ENCODE assay signal across 8 mouse cellular contexts in the genomic region with DNA sequence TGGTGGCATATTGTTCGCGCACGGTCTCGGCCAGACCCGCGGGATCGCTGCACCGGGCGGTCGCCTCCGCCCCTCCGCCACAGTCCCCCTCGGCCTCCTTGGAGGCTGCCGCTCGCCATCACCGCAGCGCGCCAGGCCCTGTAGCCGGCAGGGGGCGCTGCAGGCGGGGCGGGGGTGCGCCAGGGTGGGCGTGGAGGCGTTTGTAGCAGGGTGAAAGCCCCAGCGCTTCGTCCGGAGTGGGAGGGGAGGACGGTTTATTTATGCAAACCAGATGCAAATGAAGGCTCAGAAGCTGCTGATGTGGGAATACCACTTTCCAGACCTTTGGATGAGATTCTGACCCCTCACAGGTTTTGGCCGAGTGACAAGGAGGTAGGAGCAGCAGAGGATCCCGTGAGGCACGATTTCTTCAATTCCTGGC. TPM values are rescaled to one million over a fixed set of nuclear protein-coding genes. Genes with fewer than 3 reads are reported as not detected.
DNase-seq lines count a peak whose midpoint lies in the region; ATAC-seq and TF ChIP-seq lines count a peak whose summit lies in the region.

No protein-coding gene starts in this region.

- TF ChIP-seq EP300 in heart, adult 2 months (IDR thresholded peaks at IDR 0.05; ENCODE audit: insufficient read depth, low read depth, low read length) = no peak

- no peak for TF ChIP-seq POLR2A in heart, adult 2 months (IDR thresholded peaks at IDR 0.05; ENCODE audit: insufficient read depth, low read depth, low read length)
- TF ChIP-seq POLR2A in limb, embryonic 14.5 days (IDR thresholded peaks at IDR 0.05; ENCODE audit: borderline replicate concordance, extremely low read depth, insufficient read depth, insufficient read length) = no peak
- no peak for TF ChIP-seq POLR2A in spleen, adult 2 months (IDR thresholded peaks at IDR 0.05; ENCODE audit: low read depth, low read length)

- no peaks in the 10 kb centered on the region for H3K79me2 ChIP-seq in heart, adult 2 months (replicated peaks; ENCODE audit: control insufficient read depth, insufficient read depth, low read length)

- peak overlapping the region; percentile 84 for H3K4me2 ChIP-seq in limb, embryonic 14.5 days (replicated peaks; ENCODE audit: low read depth, low read length, severe bottlenecking)
- peak overlapping the region; percentile 61 for H3K4me2 ChIP-seq in midbrain, embryonic 12.5 days (replicated peaks)

- WGBS in heart, adult 2 months = under 1% methylated on average over 31 of the region's 32 CpGs
- WGBS in limb, embryonic 14.5 days = under 1% methylated on average over 31 of the region's 32 CpGs
- under 1% methylated on average over 31 of the region's 32 CpGs for WGBS in midbrain, embryonic 12.5 days
- WGBS in spleen, adult 2 months = under 1% methylated on average over 32 of the region's 32 CpGs

- H3K9ac ChIP-seq in heart, adult 2 months (ENCODE audit: low read depth, low read length) = no peak overlapping the region; the same call in 1 of the 2 replicates
- H3K9ac ChIP-seq in limb, embryonic 14.5 days (ENCODE audit: low read depth, low read length, severe bottlenecking) = peak overlapping the region; percentile 45
- H3K9ac ChIP-seq in midbrain, embryonic 12.5 days (replicated peaks) = peak overlapping the region; percentile 44

- H3K36me3 ChIP-seq in heart, adult 2 months (ENCODE audit: control insufficient read depth, insufficient read depth, low read length) = no peaks in the 10 kb centered on the region
- no peaks in the 10 kb centered on the region for H3K36me3 ChIP-seq in limb, embryonic 14.5 days (ENCODE audit: control insufficient read depth, insufficient read depth, low read length)
- H3K36me3 ChIP-seq in midbrain, embryonic 12.5 days = no peaks in the 10 kb centered on the region
- no peaks in the 10 kb centered on the region for H3K36me3 ChIP-seq in spleen, adult 2 months (ENCODE audit: control insufficient read depth, insufficient read depth, low read length)

- H3K4me1 ChIP-seq in heart, adult 2 months (ENCODE audit: control insufficient read depth, insufficient read depth, low read length) = no peaks in the 10 kb centered on the region
- H3K4me1 ChIP-seq in limb, embryonic 14.5 days (ENCODE audit: control insufficient read depth, insufficient read depth, low read length) = peaks cover 7% of the 10 kb centered on the region; the same call in 1 of the 2 replicates
- H3K4me1 ChIP-seq in midbrain, embryonic 12.5 days = peaks cover 32% of the 10 kb centered on the region
- peaks cover 10% of the 10 kb centered on the region for H3K4me1 ChIP-seq in spleen, adult 2 months (ENCODE audit: control insufficient read depth, insufficient read depth, insufficient read length)

- intact Hi-C loops in heart, adult 2 months (cut with DNase I) = no loop called here

- peaks cover 7% of the 10 kb centered on the region for H3K27me3 ChIP-seq in heart, adult 2 months (ENCODE audit: control insufficient read depth, insufficient read depth, low read length)
- H3K27me3 ChIP-seq in limb, embryonic 14.5 days (ENCODE audit: control insufficient read depth, insufficient read depth, low read length) = peaks cover 58% of the 10 kb centered on the region
- H3K27me3 ChIP-seq in midbrain, embryonic 12.5 days = peaks cover 86% of the 10 kb centered on the region
- peaks cover 28% of the 10 kb centered on the region for H3K27me3 ChIP-seq in spleen, adult 2 months (ENCODE audit: control insufficient read depth, insufficient read depth, low read length)

- no peak overlapping the region for H3K27ac ChIP-seq in heart, adult 2 months
- H3K27ac ChIP-seq in limb, embryonic 14.5 days (replicated peaks; ENCODE audit: low read depth, low read length) = no peak overlapping the region
- peak overlapping the region; percentile 66 for H3K27ac ChIP-seq in midbrain, embryonic 12.5 days (replicated peaks)
- no peak overlapping the region for H3K27ac ChIP-seq in spleen, adult 2 months (ENCODE audit: insufficient read depth, low read length)

- no peaks in the 10 kb centered on the region for H3K9me3 ChIP-seq in limb, embryonic 14.5 days (ENCODE audit: control insufficient read depth, low read length)
- H3K9me3 ChIP-seq in midbrain, embryonic 12.5 days = no peaks in the 10 kb centered on the region

- peak overlapping the region; percentile 64 for H3K4me3 ChIP-seq in heart, adult 2 months
- H3K4me3 ChIP-seq in limb, embryonic 14.5 days (replicated peaks; ENCODE audit: low read length) = peak overlapping the region; percentile 46
- H3K4me3 ChIP-seq in midbrain, embryonic 12.5 days = peak overlapping the region; percentile 44
- H3K4me3 ChIP-seq in spleen, adult 2 months (ENCODE audit: extremely low read depth, insufficient read depth, insufficient read length) = peak overlapping the region; percentile 48; the same call in 1 of the 2 replicates

- ATAC-seq in limb, embryonic 14.5 days (ENCODE audit: low FRiP score, low read depth) = peak; percentile 56; the same call in 1 of the 2 replicates
- ATAC-seq in midbrain, embryonic 12.5 days (ENCODE audit: low FRiP score, low read depth) = peak; percentile 92

- DNase-seq in layer of hippocampus, adult 11-12 months (ENCODE audit: low spot score) = peak; percentile 57
- no peak for DNase-seq in layer of hippocampus, adult 9-10 months (ENCODE audit: low spot score)
- DNase-seq in embryo, embryonic 10 days (ENCODE audit: low spot score) = peak; percentile 85
- DNase-seq in heart, adult 2 months = peak; percentile 48 to 78
- peak; percentile 58 for DNase-seq in kidney, adult 11 months
- peak; percentile 38 for DNase-seq in limb, embryonic 14.5 days (ENCODE audit: low spot score)
- peak in 1 of 2 experiments; percentile 18 for DNase-seq in spleen, adult 2 months (ENCODE audit: low read depth in 1 of 2, low spot score in 2 of 2)

- peak; percentile 91 for TF ChIP-seq CTCF in heart, adult 2 months (IDR thresholded peaks at IDR 0.05)
- TF ChIP-seq CTCF in spleen, adult 2 months (IDR thresholded peaks at IDR 0.05; ENCODE audit: extremely low read depth, insufficient read depth, insufficient read length, insufficient replicate concordance) = peak; percentile 38; the same call in 1 of the 2 replicates

RNA-seq across cellular contexts. Expression of a gene that starts 20.8 kb away (rescaled TPM):
- 10 to 100 TPM; 30.6 to 33.5 TPM for total RNA-seq in heart, adult 2 months (2021)
- polyA plus RNA-seq in heart, adult 2 months (2012; rRNA removed) = 417 and 578 TPM in 2 replicates
- 635 and 699 TPM in 2 replicates for polyA plus RNA-seq in limb, embryonic 14.5 days (2012; rRNA removed)
- polyA plus RNA-seq in limb, embryonic 14.5 days (2014; fragmentation: Nextera tagmentation; extraction: Ambion mirVana) = 73.6 and 78.4 TPM in 2 replicates
- polyA plus RNA-seq in midbrain, embryonic 12.5 days (2016; fragmentation: Nextera tagmentation; extraction: Ambion mirVana) = 55.9 and 67.0 TPM in 2 replicates
- 249 and 253 TPM in 2 replicates for polyA plus RNA-seq in spleen, adult 2 months (2012; rRNA removed)

RNA-seq across cellular contexts. Expression of a gene that starts 29.0 kb away (rescaled TPM):
- 100 to 1,000 TPM in 1 of 2 experiments, 10 to 100 TPM in 1; 98.0 to 124 TPM for total RNA-seq in heart, adult 2 months (2021)
- polyA plus RNA-seq in heart, adult 2 months (2012; rRNA removed) = 108 and 133 TPM in 2 replicates
- polyA plus RNA-seq in limb, embryonic 14.5 days (2012; rRNA removed) = 54.7 and 57.5 TPM in 2 replicates
- polyA plus RNA-seq in limb, embryonic 14.5 days (2014; fragmentation: Nextera tagmentation; extraction: Ambion mirVana) = 56.6 and 62.9 TPM in 2 replicates
- 41.4 and 42.4 TPM in 2 replicates for polyA plus RNA-seq in midbrain, embryonic 12.5 days (2016; fragmentation: Nextera tagmentation; extraction: Ambion mirVana)
- polyA plus RNA-seq in spleen, adult 2 months (2012; rRNA removed) = 29.6 and 34.9 TPM in 2 replicates
